Mouse (Mus musculus) bone marrow, adult 2 months (tissue): ENCODE measurements around the gene Lrrc26.

ENCODE experiments used
- CTCF ChIP-seq: fragments of 200-500 bp; IDR thresholded peaks from 2 replicates; pipeline ENCODE4 v1.5.1; 2011; ENCODE audit warnings: low read length, control low read depth; ENCODE audit not compliant: control insufficient read depth, insufficient read depth
- POLR2A ChIP-seq: fragments of 200-500 bp; IDR thresholded peaks from 2 replicates; pipeline ENCODE4 v1.6.1; 2011; ENCODE audit warnings: low read depth, mild to moderate bottlenecking, control low read depth, low read length, borderline replicate concordance; ENCODE audit not compliant: control insufficient read depth

DNA sequence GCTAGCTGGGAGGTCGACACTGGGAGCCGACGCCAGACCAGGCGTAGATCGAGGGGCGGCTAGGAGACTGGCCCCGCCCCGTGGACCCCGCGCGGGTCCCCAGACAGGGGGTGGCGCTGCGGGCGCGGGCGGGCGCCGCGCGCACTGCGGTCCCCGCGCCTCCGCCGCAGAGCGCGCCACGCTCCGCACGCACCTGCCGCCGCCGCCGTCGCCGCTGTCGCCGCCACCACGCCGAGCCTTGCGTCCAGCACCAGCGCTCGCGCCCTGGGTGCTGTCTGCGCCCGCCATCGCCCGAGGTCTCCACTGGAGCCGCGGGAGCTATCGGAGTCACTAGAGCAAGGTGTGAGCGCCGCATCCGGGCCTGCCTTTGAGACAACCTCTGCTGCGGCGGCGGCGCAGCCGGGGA is 47.6 kb upstream of the Lrrc26 start, which contains the start of the genes Rnf208 and Cysrt1:
- no peak for TF ChIP-seq CTCF
- TF ChIP-seq POLR2A = no peak
